Mouse (Mus musculus) ES-Bruce4 (cell line): ENCODE results near the gene Hnrnpr.

Source experiments
- CTCF ChIP-seq: IDR thresholded peaks from one replicate; pipeline ENCODE4 v1.8.1; 2011; ENCODE audit warnings: low read depth, low read length
- EP300 ChIP-seq: IDR thresholded peaks from 2 replicates; pipeline ENCODE4 v1.6.1; 2011; ENCODE audit warnings: low read depth, low read length; ENCODE audit not compliant: insufficient read depth
- POLR2A ChIP-seq: IDR thresholded peaks from one replicate; pipeline ENCODE4 v1.8.1; 2011; ENCODE audit warnings: low read length; ENCODE audit not compliant: insufficient read depth

- no peak for TF ChIP-seq CTCF
- TF ChIP-seq POLR2A: no peak
- TF ChIP-seq EP300: no peak
These were observed 14.8 kb upstream of the Hnrnpr start for GRCm38 (mm10) chr4:136295941-136296340.
